Mouse (Mus musculus) adrenal gland, postnatal 25 days (tissue): ENCODE measurements around the gene Tmc4. TPM values are rescaled to one million over a fixed set of nuclear protein-coding genes. Genes with fewer than 3 reads are reported as not detected.
"Not testable (repeated sequence)": the region's sequence is repeated elsewhere in the genome, so short reads cannot be mapped to it uniquely, and the experiment has no call there.

Source experiments
- DNase-seq: peaks from one replicate; pipeline ENCODE4 v3.0.0; 2021; ENCODE audit warnings: mixed read lengths
- long read RNA-seq: library from polyadenylated mRNA; stranded (forward); transcript quantifications from one replicate; pipeline ENCODE4 v2.0.0, GENCODE M21; 2021
- total RNA-seq: library from RNA; stranded (reverse); gene quantifications from 2 replicates; pipeline ENCODE4 v1.2.3, GENCODE M21; 2021

Tmc4 gene
- total RNA-seq = 13.7 and 20.1 TPM in 2 replicates
- long read RNA-seq = 0 reads

DNA sequence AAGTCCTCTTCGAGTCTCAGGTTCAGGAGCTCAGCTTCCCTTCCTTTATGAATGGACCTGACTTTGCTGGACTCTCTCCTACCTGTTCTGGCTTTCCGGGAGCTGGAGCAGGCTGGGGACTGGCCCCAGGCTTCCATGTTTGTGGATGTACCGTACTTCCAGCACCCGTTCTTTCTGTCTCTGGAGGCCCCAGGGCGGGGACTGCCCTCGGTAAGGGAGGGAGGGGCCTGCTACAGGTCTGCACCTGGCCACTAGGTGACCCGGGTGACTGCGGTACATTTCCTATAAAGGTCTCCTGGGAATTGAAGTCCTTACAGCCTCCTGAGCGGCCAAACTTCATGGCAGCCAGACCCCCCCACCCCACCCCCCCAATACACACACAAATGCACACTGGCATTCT is at the start of gene Tmc4:
Tmc4 (minus strand) TSS at position 212 of the 400 bp plus-strand sequence.
- no peak for DNase-seq

DNA sequence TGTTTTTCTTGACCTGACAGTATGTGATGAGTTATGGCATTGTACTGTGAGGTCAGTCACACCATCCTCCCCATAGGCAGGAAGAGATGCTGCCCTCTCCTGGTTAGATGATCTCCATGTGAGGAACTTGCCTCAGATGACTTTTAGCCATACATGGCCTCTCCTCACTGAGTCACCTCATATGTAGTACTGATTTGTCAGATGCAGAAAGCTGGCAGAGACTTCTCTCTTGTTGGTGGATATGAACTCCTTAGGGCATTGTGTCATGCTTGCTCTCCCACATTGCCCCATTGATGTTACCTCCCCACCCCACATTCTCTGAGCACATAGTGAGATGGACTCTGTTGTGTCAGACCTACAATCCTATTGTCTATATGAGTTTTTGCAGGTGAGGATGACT is 48.1 kb upstream of the Tmc4 start:
- not testable (repeated sequence) for DNase-seq

DNA sequence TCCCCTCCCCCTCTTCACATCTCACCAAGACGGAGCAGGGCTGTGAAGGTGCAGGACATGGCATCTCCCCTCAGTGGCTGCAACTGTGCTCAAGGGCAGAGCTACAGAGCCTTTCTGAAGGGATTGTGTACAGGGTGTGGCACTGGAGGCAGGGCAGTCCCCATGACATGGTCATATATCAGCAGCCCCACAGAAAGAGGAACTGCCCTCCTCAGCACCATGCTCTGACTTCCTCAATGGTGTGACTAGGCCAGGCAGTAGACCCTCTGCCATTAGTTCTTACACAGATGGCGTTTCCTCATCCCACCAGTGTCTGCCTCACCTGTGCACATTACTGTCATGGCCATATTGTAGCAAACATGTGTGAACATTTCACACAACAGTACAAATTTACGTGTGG is 42.9 kb upstream of the Tmc4 start, which contains the start of gene Pirb:
Pirb (minus strand) TSS at position 124 of the 400 bp plus-strand sequence.
- not testable (repeated sequence) for DNase-seq

DNA sequence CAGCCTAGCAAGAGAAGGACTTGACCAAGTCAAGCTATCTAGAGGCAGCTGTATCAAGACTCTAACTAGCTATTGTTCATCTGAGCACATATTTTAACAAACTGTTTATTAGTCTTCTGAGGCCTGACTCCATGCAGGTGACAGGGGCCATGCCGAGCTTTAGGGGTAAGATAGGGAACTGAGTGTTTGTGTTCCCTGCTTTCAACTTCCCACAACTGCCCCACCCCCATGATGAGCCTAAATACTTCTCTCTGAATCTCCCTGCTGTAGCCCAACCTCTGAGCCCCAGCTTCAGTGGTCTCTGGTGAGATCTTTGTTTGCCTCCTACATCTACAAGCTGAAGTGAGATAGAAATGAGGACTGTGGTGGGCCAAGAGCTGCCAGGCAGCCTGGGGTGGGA is 37.9 kb upstream of the Tmc4 start:
- no peak for DNase-seq

DNA sequence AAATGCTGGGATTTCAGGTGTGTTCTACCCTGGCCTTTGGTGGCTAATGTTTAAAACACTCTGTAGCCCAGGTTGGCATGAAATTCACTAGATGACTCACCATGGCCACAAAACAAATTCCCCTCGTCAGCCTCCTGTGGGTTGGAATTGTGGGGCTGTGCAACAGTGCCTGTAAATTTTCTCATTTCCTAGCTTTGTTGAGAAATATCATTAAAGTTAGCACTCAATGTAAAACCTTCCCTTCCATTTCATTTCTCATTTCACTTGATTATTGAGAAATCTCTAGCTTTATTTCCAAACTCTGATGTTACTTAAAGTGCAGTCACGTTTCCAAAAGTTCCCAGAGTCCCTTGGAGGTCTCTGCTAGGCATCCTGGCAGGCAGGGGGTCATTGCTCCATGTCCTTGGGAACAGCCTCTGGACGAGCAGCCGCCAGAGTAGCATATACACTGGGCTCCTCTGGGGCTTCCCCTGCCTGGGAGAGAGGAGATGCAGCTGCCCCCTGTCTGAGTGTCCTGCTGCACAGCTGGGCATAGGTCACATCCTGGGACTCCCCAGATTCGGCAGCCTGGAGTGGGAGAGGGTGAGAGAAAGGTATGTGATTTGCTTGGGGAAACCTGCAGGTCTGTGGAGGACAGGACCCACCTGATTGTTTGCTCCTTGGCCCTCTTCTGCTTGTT is 35.0 kb upstream of the Tmc4 start:
- no peak for DNase-seq

DNA sequence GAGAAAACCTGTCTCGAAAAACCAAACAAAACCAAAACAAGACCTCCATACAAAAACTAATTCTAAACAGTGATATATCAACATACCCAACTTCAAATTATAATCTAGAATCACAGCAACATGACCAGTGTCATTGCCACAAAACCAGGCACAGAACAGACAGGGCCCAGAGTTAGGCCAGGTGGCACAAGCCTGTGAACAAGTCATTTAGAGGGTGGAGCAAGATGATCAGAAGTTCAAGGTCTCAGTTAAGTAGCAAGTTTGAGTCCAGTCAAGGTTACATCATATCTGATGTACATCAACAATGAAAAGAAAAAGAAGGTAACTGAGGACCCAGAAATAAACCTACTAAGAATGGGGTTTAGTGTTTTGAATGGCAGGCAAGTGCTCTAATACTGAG is 31.6 kb upstream of the Tmc4 start:
- no peak for DNase-seq

DNA sequence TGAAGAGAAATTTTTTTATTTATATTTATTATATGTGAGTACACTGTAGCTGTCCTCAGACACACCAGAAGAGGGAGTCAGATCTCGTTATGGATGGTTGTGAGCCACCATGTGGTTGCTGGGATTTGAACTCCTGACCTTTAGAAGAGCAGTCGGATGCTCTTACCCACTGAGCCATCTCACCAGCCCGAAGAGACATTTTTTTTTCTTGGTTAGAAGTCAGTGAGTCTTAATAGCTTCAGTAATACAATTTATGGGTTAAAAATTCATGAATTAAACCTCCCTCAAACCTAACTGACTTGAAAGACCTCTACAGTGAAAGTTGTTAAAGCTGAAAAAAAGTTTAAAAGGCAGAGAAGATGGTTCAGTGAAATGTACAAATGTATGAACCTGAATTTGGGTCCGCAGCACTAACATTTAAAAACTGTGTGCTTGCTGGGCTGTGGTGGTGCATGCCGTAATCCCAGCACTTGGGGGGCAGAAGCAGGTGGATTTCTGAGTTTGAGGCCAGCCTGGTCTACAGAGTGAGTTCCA is 31.2 kb upstream of the Tmc4 start:
- DNase-seq = not testable (repeated sequence)

DNA sequence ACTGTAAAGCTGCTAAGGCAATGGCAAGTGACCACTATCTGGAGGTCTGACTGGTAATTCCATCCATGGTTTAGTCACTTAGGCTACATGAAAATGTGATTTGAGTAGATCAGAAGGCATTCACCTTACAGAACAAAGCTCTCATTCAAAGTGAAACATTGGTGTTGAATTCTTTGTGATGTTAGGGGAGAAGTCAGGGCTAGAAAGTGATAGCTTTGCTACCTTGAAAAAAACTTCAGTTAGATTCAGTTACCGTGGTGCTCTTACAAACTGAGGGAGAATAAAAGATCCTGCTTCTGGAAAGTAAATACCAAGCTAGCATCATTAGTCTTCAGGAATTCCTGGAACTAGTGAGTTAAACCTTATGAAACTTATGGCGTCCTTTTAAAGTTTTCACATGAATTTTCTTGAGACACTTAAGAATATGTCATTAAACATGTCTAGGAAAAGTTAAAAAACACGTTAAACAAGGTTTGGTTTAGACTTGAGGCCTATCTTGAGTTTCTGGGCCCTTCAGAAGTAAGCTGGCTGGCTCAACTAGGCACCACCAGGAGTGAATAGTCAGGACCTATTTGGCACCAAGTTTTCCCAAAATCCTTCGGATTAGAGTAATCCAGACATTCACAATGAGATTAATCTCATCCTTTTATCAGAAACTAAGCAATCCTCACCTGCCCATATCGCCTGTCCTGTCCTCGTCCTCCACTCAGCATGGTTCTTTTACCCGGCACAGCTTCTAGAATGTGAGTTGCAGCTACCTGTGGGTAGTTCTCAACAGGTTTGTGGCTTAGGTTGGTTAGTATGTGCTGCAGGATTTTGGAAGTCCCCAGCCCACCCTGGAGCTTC is 30.4 kb upstream of the Tmc4 start:
- no peak for DNase-seq

DNA sequence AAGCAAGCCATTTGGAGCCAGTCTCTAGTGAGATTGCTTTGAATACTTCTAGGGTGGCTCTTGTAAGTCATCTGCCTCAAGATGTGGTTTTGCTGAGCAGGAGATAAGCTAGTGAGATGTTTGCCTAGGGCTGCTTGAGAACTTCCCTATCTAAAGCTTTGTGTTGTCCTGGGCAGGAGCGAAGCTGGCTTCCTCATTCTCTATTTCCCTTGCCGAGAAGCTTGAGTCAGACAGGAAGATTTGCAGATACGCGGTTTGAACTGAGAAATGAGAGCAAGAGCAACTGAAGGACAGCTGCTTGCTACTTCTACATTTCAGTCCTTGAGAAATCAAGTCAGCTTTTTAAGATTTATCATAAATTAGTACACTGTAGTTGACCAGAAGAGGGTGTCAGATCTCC is 29.7 kb upstream of the Tmc4 start:
- DNase-seq = no peak

DNA sequence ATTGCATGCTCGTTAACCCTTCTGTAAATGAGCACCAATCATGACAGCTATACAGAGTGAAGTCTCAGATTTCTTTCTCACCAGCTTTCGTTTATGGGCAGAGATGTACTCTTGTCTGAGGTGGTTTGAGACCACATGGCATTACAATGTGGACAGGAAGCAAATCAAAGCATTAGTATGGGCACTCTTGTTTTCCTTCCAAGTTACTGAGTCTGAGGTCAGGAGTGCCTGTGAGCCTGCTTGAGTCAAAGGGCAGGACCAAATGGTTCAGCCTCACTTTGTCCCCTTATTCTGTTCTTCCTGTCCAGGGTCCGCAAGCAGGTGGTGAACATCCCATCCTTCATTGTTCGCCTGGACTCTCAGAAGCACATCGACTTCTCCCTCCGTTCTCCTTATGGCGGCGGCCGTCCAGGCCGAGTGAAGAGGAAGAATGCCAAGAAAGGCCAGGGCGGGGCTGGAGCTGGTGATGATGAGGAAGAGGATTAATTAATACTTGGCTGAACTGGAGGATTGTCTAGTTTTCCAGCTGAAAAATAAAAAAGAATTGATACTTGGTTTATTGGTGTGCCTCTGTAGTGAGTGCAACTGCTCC is 29.1 kb upstream of the Tmc4 start:
- no peak for DNase-seq

DNA sequence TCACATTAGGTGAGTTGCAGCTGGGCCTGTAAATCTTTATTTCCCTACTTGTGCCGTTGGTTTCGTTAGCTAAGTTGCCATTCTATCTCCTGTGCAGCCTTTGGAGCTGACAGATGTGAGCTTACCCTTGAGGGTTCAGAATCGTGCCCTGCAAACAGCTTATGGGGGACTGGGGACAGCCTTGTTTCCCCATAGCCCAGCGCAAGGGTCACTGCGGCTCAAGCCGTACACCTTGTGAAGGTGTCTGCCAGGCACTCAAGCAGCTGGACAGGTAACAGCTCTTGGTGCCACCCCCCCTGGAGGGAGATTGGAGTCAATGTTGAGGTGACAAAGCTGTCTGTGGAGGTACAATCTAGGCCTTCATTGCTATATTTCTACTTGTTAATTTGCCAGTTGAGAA is 28.6 kb upstream of the Tmc4 start:
- no peak for DNase-seq

DNA sequence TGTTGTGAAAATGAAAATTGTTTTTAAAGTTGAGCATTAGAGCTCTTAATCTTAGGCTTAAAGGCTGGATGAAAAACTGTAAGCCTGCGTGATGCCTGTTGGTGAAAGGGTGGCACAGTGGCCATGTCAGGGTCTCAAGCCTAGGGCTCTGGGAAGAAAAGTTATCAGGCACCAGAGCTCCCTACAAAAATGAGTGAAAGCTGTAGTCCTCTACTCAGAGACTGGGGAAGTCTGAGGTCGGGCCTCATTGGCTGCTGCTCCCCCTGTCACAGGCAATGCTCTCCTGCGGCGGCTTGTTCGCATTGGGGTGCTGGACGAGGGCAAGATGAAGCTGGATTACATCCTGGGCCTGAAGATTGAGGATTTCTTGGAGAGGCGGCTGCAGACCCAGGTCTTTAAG is 28.1 kb upstream of the Tmc4 start:
- DNase-seq = not testable (repeated sequence)

DNA sequence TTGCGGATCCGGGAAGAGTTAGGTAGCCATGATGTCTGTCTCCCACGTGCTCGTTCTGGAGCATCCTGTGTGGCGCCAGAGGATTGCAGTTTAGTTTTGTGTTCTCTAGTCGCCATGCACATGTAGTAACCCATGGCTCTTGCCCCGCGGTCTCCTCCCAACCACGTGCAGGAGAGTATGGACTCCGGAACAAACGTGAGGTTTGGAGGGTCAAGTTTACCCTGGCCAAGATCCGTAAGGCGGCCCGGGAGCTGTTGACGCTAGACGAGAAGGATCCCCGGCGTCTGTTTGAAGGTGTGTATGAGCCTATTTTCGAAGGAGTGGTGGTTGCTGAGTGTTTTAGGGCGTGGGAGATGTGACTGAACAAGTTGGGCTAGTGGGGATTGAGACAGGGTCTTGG is 27.1 kb upstream of the Tmc4 start:
- peak; percentile 6 for DNase-seq

DNA sequence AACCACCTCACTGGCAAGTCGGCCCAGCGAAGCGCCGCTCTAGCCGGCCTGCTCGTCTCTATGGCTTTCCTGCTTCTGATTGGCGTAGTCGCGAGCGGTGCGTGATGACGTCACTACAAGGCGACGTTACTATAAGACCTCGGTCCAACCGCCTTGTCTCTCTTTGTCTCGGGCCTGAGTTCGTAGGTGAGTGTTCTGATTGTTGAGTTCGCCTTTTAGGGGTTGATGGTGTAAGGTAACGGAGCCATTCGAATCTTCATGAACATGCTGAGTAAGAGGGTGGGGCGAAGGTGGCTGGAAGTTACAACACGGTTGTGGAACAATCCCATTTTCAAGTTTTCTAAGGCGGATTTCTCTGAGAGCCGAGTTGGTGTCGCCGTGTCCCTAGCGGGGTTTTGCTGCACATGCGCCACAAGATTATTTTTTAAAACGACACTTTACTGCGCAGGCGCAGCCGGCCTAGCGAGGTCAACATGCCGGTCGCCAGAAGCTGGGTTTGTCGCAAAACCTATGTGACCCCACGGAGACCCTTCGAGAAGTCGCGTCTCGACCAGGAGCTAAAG is 26.6 kb upstream of the Tmc4 start, which contains the start of gene Rps9:
Rps9 (plus strand) TSS at position 115 of the 563 bp plus-strand sequence.
- DNase-seq = peak; percentile 92

DNA sequence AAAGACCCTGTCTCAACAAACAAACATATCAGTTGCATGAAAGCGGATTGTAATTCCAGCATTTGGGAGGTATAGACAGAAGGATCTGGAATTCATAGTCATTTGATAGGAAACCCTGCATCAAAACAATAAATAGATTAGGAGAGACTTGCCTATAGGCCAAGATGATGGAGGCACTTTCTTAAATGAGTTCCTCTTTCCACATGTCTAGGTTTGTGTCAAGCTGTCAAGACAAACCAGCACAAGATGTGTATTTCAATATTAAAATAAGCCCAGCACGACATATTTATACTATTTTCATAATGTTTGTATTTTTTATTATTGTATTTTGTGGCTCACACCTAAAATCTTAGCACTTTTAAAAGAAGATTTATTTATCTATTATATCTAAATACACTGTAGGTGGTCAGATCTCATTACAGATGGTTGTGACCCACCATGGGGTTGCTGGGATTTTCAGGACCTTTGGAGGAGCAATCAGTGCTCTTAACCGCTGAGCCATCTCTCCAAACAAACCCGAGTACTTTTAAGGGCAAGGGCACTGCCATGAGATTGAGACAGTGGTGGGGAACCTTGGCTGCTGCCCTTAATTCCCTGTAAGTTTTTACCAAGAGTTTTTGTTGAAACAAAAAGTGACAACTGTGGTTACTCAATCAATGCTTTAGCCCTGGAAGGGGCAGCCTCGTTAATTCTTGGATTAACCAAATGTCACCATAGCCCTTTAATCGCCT is 26.0 kb upstream of the Tmc4 start:
- no peak for DNase-seq

DNA sequence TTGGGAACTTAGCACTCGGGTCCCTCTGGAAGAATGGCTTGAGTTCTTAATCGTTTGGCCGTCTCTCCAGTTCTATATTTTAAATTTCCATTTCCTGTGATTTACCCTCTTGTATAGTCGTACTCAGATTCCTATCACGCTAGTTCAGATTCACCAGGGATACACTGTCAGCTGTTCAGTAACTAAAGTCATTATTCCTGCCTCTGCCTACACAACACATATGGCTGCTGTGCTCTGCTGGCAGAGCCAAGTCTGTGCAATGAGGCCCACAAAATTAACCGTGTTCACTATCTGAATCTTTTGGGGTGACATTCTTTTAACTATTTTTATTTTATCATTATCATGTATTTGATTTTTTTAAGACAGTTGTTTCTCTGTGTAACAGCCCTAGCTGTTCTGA is 21.1 kb upstream of the Tmc4 start:
- no peak for DNase-seq

DNA sequence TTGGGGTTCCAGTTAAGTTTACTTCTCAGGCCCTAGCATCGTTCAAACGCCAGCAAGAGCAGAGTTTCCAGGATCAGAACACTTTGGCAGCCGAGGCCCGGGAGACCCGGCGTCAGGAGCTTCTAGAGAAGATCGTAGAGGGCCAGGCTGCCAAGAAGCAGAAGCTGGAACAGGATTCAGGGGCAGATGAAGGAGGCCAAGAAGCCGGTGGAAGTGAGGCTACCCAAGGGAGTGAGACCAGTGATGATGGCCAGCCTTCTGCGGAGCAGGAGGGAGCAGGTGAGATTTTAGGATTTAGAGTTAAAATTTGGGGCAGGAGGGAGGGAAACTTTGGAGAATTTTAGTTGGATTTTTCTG is 17.6 kb upstream of the Tmc4 start:
- not testable (repeated sequence) for DNase-seq

DNA sequence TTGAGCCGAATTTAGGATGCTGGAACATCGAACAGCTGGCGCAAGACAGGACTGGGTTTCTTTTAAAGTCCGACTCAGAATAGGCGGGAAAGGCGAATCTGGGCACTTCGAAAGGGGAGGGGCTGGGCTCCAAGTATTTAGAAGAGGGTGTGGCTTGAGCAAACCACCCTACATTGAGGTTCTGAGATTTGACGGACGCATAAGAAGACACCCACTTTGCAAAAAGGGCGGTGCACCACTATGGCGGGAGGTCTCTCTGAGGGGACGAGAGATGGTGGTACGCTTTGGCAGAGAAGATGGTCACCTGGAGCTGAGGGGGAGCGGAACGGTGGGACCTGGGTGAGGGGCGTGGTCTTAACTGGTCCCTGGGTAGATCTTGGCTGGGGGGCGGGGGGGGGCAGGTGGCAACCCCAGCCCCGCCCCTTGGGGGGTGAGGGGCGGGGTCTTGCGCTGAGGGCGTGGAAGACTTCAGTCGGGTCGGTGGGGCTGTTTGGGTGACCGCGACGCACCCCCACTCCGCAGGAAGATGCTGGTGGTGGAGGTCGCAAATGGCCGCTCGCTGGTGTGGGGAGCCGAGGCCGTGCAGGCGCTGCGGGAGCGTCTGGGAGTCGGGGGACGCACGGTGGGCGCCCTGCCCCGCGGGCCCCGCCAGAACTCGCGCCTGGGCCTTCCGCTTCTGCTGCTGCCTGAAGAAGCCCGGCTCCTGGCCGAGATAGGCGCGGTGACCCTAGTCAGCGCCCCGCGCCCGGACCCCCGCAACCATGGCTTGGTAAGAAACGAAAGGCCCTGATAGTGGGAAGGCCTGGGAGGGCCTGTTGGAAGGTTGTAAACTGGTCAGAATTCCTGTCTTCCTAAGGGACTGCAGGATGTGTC is 17.0 kb upstream of the Tmc4 start:
- DNase-seq = peak; percentile 70

DNA sequence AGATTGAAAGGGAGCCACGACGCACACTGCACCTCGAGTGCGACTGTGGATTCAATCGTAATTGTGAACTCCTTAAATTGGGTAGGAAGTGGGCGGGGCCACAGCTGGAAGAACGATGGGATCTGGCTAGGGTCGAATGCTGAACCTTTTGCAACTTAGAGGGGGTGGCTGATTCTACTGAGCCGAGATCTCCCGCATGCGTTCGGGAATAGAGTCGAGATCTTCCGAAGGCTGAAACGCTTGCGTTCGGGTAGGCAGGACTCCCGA is 16.4 kb upstream of the Tmc4 start:
- no peak for DNase-seq

DNA sequence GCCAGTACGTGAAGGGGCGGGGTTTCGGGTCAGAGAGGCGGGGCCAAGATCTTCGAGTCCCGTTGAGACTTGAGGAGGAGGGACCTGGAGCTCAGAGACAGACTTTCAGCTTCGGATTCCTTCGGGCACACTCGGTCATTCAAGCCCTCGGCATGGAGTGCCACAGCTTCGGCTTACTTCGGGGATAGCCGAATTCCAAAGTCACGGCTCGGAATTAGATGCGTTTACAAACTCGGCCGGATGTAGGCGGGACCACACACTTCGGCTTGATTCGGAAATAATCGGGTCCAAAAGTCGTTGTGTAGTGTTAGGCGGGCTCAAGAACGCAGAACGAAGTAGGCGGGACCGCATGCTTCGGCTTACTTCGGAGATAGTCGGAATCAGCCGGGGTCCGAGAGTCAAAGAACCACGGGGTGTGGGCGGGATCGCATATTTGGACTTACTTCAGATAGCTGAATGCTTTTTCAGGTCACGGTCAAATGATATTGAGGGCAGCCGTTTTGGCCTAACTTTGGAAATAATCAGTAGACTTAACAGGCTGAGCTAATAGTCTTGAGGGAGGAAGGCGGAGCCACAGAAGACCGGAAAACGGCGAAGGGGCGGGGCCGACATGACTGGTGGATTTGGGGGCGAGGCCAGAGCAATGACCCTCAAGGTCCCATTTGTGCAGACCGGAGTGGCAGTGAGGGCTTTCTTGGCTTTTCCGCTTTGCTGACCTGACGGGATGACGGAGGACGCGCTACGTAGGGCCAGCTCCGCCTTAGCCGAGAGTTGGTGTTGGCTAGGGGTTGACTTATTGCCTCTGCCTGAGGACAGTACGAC is 15.8 kb upstream of the Tmc4 start, which contains the start of gene Mboat7:
Mboat7 (minus strand) TSS at position 537 of the 822 bp plus-strand sequence.
- DNase-seq = peak; percentile 94
